Mouse (Mus musculus): ENCODE results near the gene Slc6a12. TPM values are rescaled to one million over a fixed set of nuclear protein-coding genes. Genes with fewer than 3 reads are reported as not detected.

Slc6a12 gene
- polyA plus RNA-seq (2016; fragmentation: Nextera tagmentation; extraction: Ambion mirVana): 0.25 TPM in 1 of 2 replicates, not detected in the other

GRCm38 (mm10) chr6:121343026-121343770, at the start of gene Slc6a12:
TSS of gene Slc6a12 (plus strand) at chr6:121343076.
- peaks cover 44% of the 10 kb centered on the region for H3K27me3 ChIP-seq (ENCODE audit: insufficient read depth, poor library complexity, severe bottlenecking)
- WGBS: 64% methylated on average over 15 of the region's 15 CpGs

GRCm38 (mm10) chr6:121299317-121299716, 43.6 kb upstream of the Slc6a12 start:
- H3K4me1 ChIP-seq: peaks cover 29% of the 10 kb centered on the region
- no peak overlapping the region for H3K4me3 ChIP-seq
- H3K27ac ChIP-seq: peak overlapping the region; percentile 78; the same call in 1 of the 2 replicates
- no peaks in the 10 kb centered on the region for H3K36me3 ChIP-seq
- 51% methylated on average over 7 of the region's 7 CpGs for WGBS
- peaks cover 5% of the 10 kb centered on the region; the same call in 1 of the 2 replicates for H3K27me3 ChIP-seq (ENCODE audit: insufficient read depth, poor library complexity, severe bottlenecking)
- DNase-seq (ENCODE audit: low spot score): peak; percentile 69
- H3K9me3 ChIP-seq: no peaks in the 10 kb centered on the region

More at GRCm38 (mm10) chr6:121343026-121343770, at the start of gene Slc6a12:
- Histone ChIP-seq H3K4me1 (0 out of 2 replicates have a peak, but pooled peaks cover 8% of the 10 kb centered on the region), H3K36me3 (no peaks in the 10 kb centered on the region), H3K4me3 (no peak within 1 kb of the TSS), H3K27ac (no peak within 1 kb of the TSS), H3K9me3 (no peaks in the 10 kb centered on the region)
- no peak for DNase-seq (ENCODE audit: low spot score)

DNA sequence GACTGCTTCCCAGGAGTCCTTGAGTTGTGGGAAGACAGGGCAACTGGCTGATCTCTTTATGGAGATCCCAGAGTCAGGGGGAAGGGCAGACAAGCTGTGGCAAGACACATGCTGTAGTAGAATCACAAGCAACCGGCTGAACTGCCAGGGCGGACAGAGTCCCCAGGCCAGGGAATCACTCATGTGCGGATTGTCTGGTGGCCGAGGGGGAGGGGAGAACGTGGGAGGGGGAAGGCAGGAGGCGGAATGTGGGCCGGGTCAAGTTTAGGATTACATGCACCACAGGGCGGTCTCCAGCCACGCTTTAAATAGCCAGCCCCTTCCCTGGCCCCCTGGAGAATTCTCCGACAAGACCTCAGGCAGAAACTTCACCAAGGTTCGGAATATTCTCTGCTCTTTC, 42.9 kb upstream of the Slc6a12 start, which contains the start of gene Slc6a13:
Gene Slc6a13 (plus strand): TSS at position 274 of the 400 bp plus-strand sequence.
- Histone ChIP-seq H3K9me3 (no peaks in the 10 kb centered on the region), H3K4me3 (peak within 1 kb of the TSS; percentile 47), H3K4me1 (peaks cover 36% of the 10 kb centered on the region), H3K27me3 (ENCODE audit: insufficient read depth, poor library complexity, severe bottlenecking) (peaks cover 5% of the 10 kb centered on the region; the same call in 1 of the 2 replicates), H3K36me3 (no peaks in the 10 kb centered on the region), H3K27ac (peak within 1 kb of the TSS; percentile 78)
- 2% methylated on average over 11 of the region's 11 CpGs for WGBS
- peak; percentile 91 for DNase-seq (ENCODE audit: low spot score)

GRCm38 (mm10) chr6:121300504-121300903, 42.4 kb upstream of the Slc6a12 start:
- peak overlapping the region; percentile 78 for H3K27ac ChIP-seq
- 38% methylated on average over 9 of the region's 9 CpGs for WGBS
- peak overlapping the region; percentile 47 for H3K4me3 ChIP-seq
- no peak for DNase-seq (ENCODE audit: low spot score)
- peaks cover 38% of the 10 kb centered on the region for H3K4me1 ChIP-seq
- no peaks in the 10 kb centered on the region for H3K9me3 ChIP-seq
- H3K36me3 ChIP-seq: no peaks in the 10 kb centered on the region
- H3K27me3 ChIP-seq (ENCODE audit: insufficient read depth, poor library complexity, severe bottlenecking): peaks cover 5% of the 10 kb centered on the region; the same call in 1 of the 2 replicates

DNA sequence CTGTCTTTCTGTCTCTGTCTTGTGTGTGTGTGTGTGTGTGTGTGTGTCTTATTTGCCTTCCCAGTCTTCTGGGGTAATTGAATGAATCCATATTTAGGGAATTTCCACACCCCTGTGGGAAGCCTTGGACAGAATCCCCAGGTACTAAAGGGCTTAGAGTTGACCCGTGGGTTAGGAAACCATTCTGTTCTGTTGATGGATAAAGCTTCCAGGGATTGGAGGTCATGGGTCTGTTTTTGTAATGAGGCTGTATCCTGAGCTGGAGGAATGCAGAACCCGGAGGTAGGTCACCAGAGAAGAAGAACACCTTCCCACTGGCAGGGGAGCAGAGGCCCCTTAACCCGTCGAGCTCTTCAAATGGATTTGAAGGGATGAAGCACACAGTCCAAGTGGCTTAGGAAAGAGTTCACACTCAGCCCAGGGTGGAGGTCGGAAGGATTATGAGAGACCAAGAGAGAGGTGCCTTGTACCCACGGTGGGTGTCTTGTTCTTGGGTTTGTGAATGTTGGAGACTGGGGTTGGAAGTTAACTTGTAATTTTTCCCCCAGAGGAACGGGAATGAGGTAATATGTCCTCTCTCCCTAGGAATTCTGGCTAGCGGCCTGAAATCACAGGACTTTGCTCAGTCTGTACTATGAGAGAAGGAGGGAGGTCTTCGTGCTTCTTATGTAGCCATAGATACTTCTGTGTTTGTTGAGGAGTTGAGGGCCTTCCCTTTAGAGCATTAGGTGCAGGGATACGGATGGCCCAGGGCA, 39.2 kb upstream of the Slc6a12 start:
- DNase-seq (ENCODE audit: low spot score): no peak
- no peaks in the 10 kb centered on the region for H3K9me3 ChIP-seq
- no peak overlapping the region for H3K4me3 ChIP-seq
- peaks cover 38% of the 10 kb centered on the region for H3K4me1 ChIP-seq
- H3K27me3 ChIP-seq (ENCODE audit: insufficient read depth, poor library complexity, severe bottlenecking): peaks cover 5% of the 10 kb centered on the region; the same call in 1 of the 2 replicates
- H3K27ac ChIP-seq: no peak overlapping the region
- WGBS: 67% methylated on average over 10 of the region's 10 CpGs
- H3K36me3 ChIP-seq: no peaks in the 10 kb centered on the region

DNA sequence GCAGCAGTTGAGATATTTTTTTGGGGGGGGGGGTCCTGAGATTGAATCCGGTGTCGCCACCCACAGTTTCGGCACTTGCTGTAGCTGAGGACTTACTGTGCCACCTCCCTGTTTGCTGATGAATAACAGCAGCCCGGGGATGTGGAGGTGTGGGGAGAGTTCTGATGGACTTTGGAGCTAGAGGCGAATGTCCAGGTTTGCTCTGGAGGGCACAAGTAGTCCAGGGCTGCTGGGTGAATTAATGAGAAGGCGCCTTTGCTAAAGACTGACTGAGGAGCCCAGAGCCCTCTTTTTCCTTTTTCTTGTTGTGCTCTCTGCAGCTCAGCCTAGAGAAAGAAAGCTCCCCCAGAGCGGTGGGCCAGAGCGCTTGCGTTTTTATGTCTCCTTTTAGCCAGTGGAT, 38.2 kb upstream of the Slc6a12 start:
- H3K4me3 ChIP-seq: no peak overlapping the region
- H3K36me3 ChIP-seq: no peaks in the 10 kb centered on the region
- 74% methylated on average over 9 of the region's 9 CpGs for WGBS

DNA sequence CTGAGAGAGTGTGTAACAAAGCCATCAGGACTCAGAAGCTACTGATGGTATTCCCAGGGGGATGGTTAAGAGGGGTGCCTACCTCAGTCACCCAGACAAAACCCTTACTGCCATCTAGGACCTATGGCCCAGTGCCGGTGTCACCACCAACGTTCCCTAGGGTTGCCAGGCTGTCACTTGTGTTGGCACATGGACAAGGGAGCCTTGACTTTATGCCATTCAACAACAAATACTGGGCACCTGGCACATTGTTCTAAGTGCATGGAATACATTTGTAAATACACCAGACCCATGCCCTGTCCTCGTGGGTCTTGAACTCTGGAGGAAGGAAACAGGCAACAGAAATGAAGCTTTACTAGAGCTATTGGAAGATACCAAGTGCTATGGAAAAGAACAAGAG, 37.3 kb upstream of the Slc6a12 start:
- no peaks in the 10 kb centered on the region for H3K36me3 ChIP-seq

More for the DNA sequence above, 38.2 kb upstream of the Slc6a12 start:
- Histone ChIP-seq H3K4me1 (peaks cover 32% of the 10 kb centered on the region), H3K9me3 (no peaks in the 10 kb centered on the region), H3K27ac (no peak overlapping the region), H3K27me3 (ENCODE audit: insufficient read depth, poor library complexity, severe bottlenecking) (peaks cover 5% of the 10 kb centered on the region; the same call in 1 of the 2 replicates)
- DNase-seq (ENCODE audit: low spot score): no peak

DNA sequence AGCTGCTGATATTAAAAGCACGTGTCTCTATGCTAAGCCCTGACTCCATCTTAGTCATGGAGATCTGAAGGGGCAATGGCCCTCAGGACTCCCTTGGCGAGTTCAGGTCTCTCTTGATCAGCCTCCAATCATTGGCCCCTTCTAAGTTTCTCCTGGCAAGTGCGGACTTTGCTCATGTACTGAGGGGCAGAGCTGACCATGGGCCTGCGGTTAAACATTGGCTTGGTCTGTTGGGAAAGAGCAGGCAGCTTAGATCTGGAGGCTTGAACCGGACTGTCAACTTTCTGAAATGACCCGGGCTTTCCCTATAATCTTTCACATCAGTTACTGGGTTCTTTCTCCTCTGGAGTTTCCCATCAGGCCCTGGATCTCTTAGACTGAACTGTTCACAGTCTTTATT, 31.9 kb upstream of the Slc6a12 start:
- no peak overlapping the region for H3K4me3 ChIP-seq
- DNase-seq (ENCODE audit: low spot score): peak; percentile 67
- 80% methylated on average over 6 of the region's 6 CpGs for WGBS
- H3K9me3 ChIP-seq: no peaks in the 10 kb centered on the region
- H3K27ac ChIP-seq: no peak overlapping the region
- H3K4me1 ChIP-seq: no peaks in the 10 kb centered on the region
- H3K36me3 ChIP-seq: no peaks in the 10 kb centered on the region
- no peaks in the 10 kb centered on the region for H3K27me3 ChIP-seq (ENCODE audit: insufficient read depth, poor library complexity, severe bottlenecking)

More for the DNA sequence above, 37.3 kb upstream of the Slc6a12 start:
- H3K4me3 ChIP-seq: no peak overlapping the region
- peaks cover 23% of the 10 kb centered on the region for H3K4me1 ChIP-seq
- no peak for DNase-seq (ENCODE audit: low spot score)
- peaks cover 5% of the 10 kb centered on the region; the same call in 1 of the 2 replicates for H3K27me3 ChIP-seq (ENCODE audit: insufficient read depth, poor library complexity, severe bottlenecking)
- WGBS: 84% methylated on average over 3 of the region's 3 CpGs
- H3K27ac ChIP-seq: no peak overlapping the region
- no peaks in the 10 kb centered on the region for H3K9me3 ChIP-seq

- Histone ChIP-seq H3K4me3 (no peak overlapping the region), H3K4me1 (no peaks in the 10 kb centered on the region), H3K36me3 (no peaks in the 10 kb centered on the region), H3K9me3 (no peaks in the 10 kb centered on the region), H3K27me3 (ENCODE audit: insufficient read depth, poor library complexity, severe bottlenecking) (no peaks in the 10 kb centered on the region), H3K27ac (no peak overlapping the region)
- WGBS: 57% methylated on average over 6 of the region's 6 CpGs
- DNase-seq (ENCODE audit: low spot score): no peak
Measured at GRCm38 (mm10) chr6:121319099-121319498, 23.8 kb upstream of the Slc6a12 start.

GRCm38 (mm10) chr6:121322381-121323110, 20.3 kb upstream of the Slc6a12 start:
- H3K4me1 ChIP-seq: peaks cover 19% of the 10 kb centered on the region
- 83% methylated on average over 9 of the region's 9 CpGs for WGBS
- no peak for DNase-seq (ENCODE audit: low spot score)

DNA sequence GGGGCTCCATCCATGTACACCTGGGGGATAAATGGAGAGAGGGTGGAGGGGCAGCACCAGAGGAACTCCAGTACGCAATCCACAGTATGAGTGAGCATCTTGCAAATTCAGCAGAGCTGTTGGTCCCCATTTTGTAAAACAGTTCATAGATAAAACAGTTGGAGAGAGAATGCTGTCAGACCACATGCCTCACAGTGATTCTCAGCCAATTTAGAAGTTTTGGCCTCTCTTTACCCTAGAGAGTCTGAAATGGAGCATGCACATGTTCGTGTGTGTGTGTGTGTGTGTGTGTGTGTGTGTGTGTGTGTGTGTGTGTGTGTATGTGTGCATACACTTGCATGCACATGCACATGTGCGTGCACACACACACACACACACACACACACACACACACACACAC, 17.6 kb upstream of the Slc6a12 start:
- DNase-seq (ENCODE audit: low spot score): no peak
- H3K27me3 ChIP-seq (ENCODE audit: insufficient read depth, poor library complexity, severe bottlenecking): no peaks in the 10 kb centered on the region
- peaks cover 26% of the 10 kb centered on the region for H3K4me1 ChIP-seq
- WGBS: 74% methylated on average over 2 of the region's 3 CpGs
- no peak overlapping the region for H3K4me3 ChIP-seq
- H3K9me3 ChIP-seq: no peaks in the 10 kb centered on the region
- no peaks in the 10 kb centered on the region for H3K36me3 ChIP-seq
- no peak overlapping the region for H3K27ac ChIP-seq

More at GRCm38 (mm10) chr6:121322381-121323110, 20.3 kb upstream of the Slc6a12 start:
- no peak overlapping the region for H3K27ac ChIP-seq
- H3K4me3 ChIP-seq: no peak overlapping the region
- H3K27me3 ChIP-seq (ENCODE audit: insufficient read depth, poor library complexity, severe bottlenecking): no peaks in the 10 kb centered on the region
- no peaks in the 10 kb centered on the region for H3K36me3 ChIP-seq
- no peaks in the 10 kb centered on the region for H3K9me3 ChIP-seq

GRCm38 (mm10) chr6:121325740-121326139, 17.1 kb upstream of the Slc6a12 start:
- no peaks in the 10 kb centered on the region for H3K36me3 ChIP-seq
- peaks cover 26% of the 10 kb centered on the region for H3K4me1 ChIP-seq
- H3K9me3 ChIP-seq: no peaks in the 10 kb centered on the region
- 75% methylated on average over 9 of the region's 9 CpGs for WGBS
- no peak overlapping the region for H3K27ac ChIP-seq
- no peak overlapping the region for H3K4me3 ChIP-seq
- DNase-seq (ENCODE audit: low spot score): no peak
- no peaks in the 10 kb centered on the region for H3K27me3 ChIP-seq (ENCODE audit: insufficient read depth, poor library complexity, severe bottlenecking)

Measured in heart, embryonic 10.5 days (tissue).